Mouse (Mus musculus) neural tube, embryonic 11.5 days (tissue): ENCODE results near the gene Abcc4. TPM values are rescaled to one million over a fixed set of nuclear protein-coding genes. Genes with fewer than 3 reads are reported as not detected.

Experiments
- ATAC-seq: fragments of 200-750 bp; cut with Nextera tagmentation; 2 replicates; pipeline ENCODE4 v1.8.0; 2017; ENCODE audit warnings: moderate number of reproducible peaks, mild to moderate bottlenecking, moderate TSS enrichment, moderate library complexity; ENCODE audit not compliant: insufficient read depth, low FRiP score, low TSS enrichment
- DNase-seq: peaks from one replicate; pipeline ENCODE4 v3.0.0-alpha.2; 2015; ENCODE audit warnings: low spot score
- H3K27ac ChIP-seq: fragments of 300-500 bp; sonication (generic); 2 replicates; pipeline ENCODE4 v1.5.1; 2014; ENCODE audit warnings: low read depth, mild to moderate bottlenecking, low read length
- H3K27me3 ChIP-seq: fragments of 300-500 bp; sonication (generic); 2 replicates; pipeline ENCODE4 v1.6.1; 2014; ENCODE audit warnings: mild to moderate bottlenecking, low read length, mixed read lengths; ENCODE audit not compliant: control insufficient read depth, insufficient read depth
- H3K36me3 ChIP-seq: fragments of 300-500 bp; sonication (generic); 2 replicates; pipeline ENCODE4 v1.6.1; 2014; ENCODE audit warnings: mild to moderate bottlenecking, low read length, moderate library complexity, mixed read lengths; ENCODE audit not compliant: control insufficient read depth, insufficient read depth
- H3K4me1 ChIP-seq: fragments of 300-500 bp; sonication (generic); 2 replicates; pipeline ENCODE4 v1.6.1; 2014; ENCODE audit warnings: low read length, mixed read lengths; ENCODE audit not compliant: control insufficient read depth, insufficient read depth
- H3K4me2 ChIP-seq: fragments of 300-500 bp; sonication (generic); 2 replicates; pipeline ENCODE4 v1.6.1; 2014; ENCODE audit warnings: low read depth, mild to moderate bottlenecking, moderate library complexity
- H3K4me3 ChIP-seq: fragments of 300-500 bp; sonication (generic); 2 replicates; pipeline ENCODE4 v1.5.1; 2014; ENCODE audit warnings: low read depth, low read length
- H3K9ac ChIP-seq: fragments of 300-500 bp; sonication (generic); 2 replicates; pipeline ENCODE4 v1.6.1; 2014; ENCODE audit warnings: mild to moderate bottlenecking, low read length
- H3K9me3 ChIP-seq: fragments of 300-500 bp; sonication (generic); 2 replicates; pipeline ENCODE4 v1.6.1; 2016; ENCODE audit warnings: low read length; ENCODE audit not compliant: control insufficient read depth
- WGBS: fragments of 180-500 bp; shearing (Covaris S2); extraction: QIAGEN DNeasy Blood & Tissue Kit; methylation state at CpG from one replicate; pipeline ENCODE4 v1.1.7; 2014; 5-methylcytosine and 5-hydroxymethylcytosine counted together
- microRNA-seq: library from miRNA; unstranded; fragments of <30 nt; microRNA quantifications from one replicate; pipeline ENCODE4, GENCODE M21; 2016
- polyA plus RNA-seq: library from polyadenylated mRNA; unstranded; fragments of >200 nt; fragmentation: Nextera tagmentation; extraction: Ambion mirVana; gene quantifications from 2 replicates; pipeline ENCODE4 v1.2.1, GENCODE M21; 2014

The Abcc4 gene
- polyA plus RNA-seq, 1 experiment from 2014 or later: 3.3 TPM

DNA sequence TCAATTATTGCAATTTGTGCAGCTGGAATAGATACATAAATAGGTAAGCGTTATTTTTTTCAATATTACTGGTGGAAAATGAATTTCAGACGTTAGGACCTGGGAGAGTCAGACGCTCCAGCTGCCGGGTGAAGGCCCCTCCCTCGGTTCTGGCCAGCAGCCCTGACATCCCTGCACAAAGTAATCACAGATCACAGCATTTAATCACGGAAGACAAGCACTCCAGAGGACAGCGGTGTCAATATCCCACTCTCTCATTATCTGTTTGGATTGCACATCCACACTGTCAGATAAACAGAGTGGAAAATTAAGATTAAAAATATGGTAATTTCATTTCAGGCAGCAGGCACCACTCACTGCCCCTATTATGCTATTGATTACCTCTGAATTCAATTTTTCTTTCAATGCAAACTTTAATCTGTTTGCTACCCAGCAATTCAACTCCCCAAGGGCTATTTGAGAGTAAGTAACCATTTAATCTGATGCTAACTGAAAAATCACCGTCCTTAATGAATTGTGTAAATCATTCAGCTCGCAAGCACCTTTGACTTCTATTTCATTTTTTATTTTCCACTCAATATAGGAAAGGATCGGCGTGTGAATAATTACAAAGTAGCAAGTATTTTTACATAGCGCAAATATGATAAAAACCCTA is 270.2 kb downstream of the Abcc4 start:
- Histone ChIP-seq H3K27ac (no peak overlapping the region), H3K4me2 (no peak overlapping the region), H3K27me3 (peaks cover 15% of the 10 kb centered on the region), H3K4me3 (no peak overlapping the region), H3K36me3 (no peaks in the 10 kb centered on the region), H3K9ac (no peak overlapping the region), H3K9me3 (no peaks in the 10 kb centered on the region), H3K4me1 (peaks cover 3% of the 10 kb centered on the region; the same call in 1 of the 2 replicates)
- WGBS: 20% methylated on average over 12 of the region's 12 CpGs
- DNase-seq (peak; percentile 36), ATAC-seq (peak; percentile 36)

DNA sequence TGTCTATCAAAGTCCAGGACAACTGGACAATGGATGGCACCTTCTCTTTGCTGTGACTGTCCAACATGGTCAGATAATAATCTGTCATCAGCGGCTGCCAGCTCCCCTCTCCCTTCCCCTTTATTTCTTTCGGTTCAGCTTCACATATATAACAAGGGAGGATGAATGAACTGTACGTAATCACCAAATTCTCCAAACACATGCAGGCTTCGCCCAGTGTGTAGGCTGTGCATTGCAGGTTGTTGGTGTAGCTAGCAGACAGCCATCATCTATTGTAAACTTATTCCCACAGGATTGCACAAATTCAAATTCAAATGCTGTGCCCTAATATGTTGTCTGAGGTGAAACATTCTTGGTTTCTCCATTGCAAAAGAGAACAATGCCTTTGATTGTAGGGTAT is 271.2 kb downstream of the Abcc4 start:
- H3K4me3 ChIP-seq: no peak overlapping the region
- H3K36me3 ChIP-seq: no peaks in the 10 kb centered on the region
- no peak for ATAC-seq
- H3K9me3 ChIP-seq: no peaks in the 10 kb centered on the region
- H3K4me2 ChIP-seq: no peak overlapping the region
- H3K27ac ChIP-seq: no peak overlapping the region
- H3K27me3 ChIP-seq: peaks cover 15% of the 10 kb centered on the region
- H3K9ac ChIP-seq: no peak overlapping the region
- no peak for DNase-seq
- WGBS: 82% methylated on average over 4 of the region's 4 CpGs
- H3K4me1 ChIP-seq: peaks cover 3% of the 10 kb centered on the region; the same call in 1 of the 2 replicates

DNA sequence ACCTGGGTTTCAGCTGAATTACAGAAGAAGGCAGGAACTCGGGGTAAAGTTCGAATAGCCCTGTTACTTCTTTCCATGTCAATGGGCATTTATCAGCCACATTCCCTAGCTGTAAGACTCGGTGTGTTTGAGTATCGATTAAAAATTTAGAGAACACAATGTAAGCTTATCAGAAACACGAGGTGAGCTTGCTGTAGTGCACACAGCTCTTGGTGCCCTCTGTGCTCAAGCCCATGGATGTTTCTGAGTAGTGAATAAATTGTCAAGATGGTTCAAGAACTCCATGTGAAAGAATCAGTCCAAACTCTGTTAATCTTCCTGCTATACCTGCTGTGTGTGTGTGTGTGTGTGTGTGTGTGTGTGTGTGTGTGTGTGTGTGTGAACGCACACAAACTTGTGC is 272.2 kb downstream of the Abcc4 start:
- H3K36me3 ChIP-seq: no peaks in the 10 kb centered on the region
- DNase-seq (no peak), ATAC-seq (no peak)
- H3K27me3 ChIP-seq: peaks cover 8% of the 10 kb centered on the region
- no peak overlapping the region for H3K4me2 ChIP-seq
- no peaks in the 10 kb centered on the region for H3K9me3 ChIP-seq
- no peak overlapping the region for H3K4me3 ChIP-seq
- no peak overlapping the region for H3K27ac ChIP-seq
- peaks cover 3% of the 10 kb centered on the region; the same call in 1 of the 2 replicates for H3K4me1 ChIP-seq
- 44% methylated on average over 6 of the region's 6 CpGs for WGBS
- no peak overlapping the region for H3K9ac ChIP-seq

Small RNAs within 50 kb of the gene (microRNA-seq; reads per million reads assigned to microRNA genes)
- not detected for gene Mir6391

Other genes with a start within 250 kb of the Abcc4 start
- gene Cldn10, start 81.7 kb upstream of the Abcc4 start, polyA plus RNA-seq: 0.38 and 0.54 TPM in 2 replicates
- gene Dzip1, start 219.2 kb upstream of the Abcc4 start, polyA plus RNA-seq: 31.4 and 34.9 TPM in 2 replicates
- 34.2 and 36.0 TPM in 2 replicates for gene Dnajc3, start 231.8 kb upstream of the Abcc4 start, polyA plus RNA-seq